Mouse (Mus musculus): Measurements from ENCODE around the gene Prkd2.

Gene Prkd2

GRCm38 (mm10) chr7:16842645-16843063 is at the start of gene Prkd2:
Prkd2 (plus strand) TSS chr7:16842902.
- DNase-seq, result peak; percentile 89 to 94

GRCm38 (mm10) chr7:16793010-16793725 is 49.5 kb upstream of the Prkd2 start:
- no peak for DNase-seq

GRCm38 (mm10) chr7:16794886-16795285 is 47.8 kb upstream of the Prkd2 start:
- DNase-seq, result no peak

DNA sequence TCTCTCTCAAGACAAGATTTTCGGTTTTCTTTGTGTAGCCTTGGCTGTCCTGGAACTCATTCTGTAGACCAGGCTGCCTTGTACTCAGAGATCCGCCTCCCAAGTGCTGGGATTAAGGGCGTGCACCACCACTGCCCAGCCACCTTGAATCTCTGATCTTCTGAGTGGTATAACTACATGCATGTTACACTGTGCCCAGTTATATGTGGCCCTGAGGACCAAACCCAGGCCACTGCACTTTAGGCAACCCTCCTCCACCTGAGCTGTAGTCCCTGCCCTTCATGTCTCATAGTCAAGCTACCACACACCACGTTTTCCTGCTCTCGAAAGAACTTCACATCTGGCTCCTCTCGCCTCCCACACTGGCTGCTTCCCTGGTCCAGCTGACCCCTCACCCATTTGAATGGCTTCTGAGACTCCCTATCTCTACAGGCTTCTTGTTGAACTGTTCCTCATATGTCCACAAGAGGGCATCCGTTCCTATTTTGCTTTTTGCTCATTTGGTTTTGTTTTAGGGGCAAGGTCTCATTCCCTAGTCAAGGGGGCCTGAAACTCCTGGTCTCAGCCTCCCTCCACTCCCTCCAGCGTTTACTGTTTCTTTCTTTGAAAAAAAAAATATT is 38.2 kb upstream of the Prkd2 start:
- no peak for DNase-seq

DNA sequence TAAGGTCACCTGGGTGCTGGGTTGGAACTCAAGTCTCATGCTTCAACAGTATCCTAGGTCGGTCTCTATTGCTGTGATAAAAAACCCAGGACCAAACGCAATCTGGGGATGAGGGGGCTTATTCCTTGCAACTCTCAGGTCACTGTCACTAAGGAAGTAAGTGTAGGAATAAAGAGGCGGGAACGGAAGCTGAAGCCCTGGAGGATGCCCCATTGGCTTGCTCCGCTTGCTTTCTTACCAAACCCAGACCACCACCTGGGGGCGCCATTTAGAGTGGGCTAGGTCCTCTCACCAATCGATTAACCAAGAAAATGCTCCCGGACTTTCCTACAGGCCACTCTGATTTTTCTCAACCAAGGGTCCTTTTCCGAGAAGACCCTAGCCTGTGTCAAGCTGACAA is 34.8 kb upstream of the Prkd2 start:
- DNase-seq, result peak in 1 of 2 experiments; percentile 45

GRCm38 (mm10) chr7:16808647-16809046 is 34.1 kb upstream of the Prkd2 start:
- DNase-seq, result no peak

DNA sequence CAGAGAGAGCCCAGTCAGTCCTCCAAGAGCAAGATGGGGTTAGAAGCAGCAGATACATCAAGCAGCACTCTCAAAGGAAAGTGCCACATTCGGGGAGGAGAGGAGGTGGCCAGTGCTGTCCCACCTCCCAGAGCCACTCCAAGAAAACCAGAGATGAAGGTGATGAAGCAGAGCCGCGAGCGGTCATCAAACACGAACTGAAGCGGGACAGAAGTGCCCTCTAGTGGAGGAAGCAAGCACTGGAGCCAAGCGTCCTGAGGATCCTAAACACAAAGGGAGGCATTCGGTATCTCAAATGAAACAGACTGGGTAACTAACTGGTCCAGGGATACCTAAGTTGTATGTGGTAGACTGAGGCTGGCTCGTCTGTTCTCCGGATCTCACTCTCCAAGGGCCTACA is 33.0 kb upstream of the Prkd2 start:
- DNase-seq, result peak; percentile 81 to 82

GRCm38 (mm10) chr7:16810399-16810919 is 32.2 kb upstream of the Prkd2 start:
- no peak for DNase-seq

GRCm38 (mm10) chr7:16810920-16811648 is 31.6 kb upstream of the Prkd2 start:
- peak; percentile 51 to 71 for DNase-seq

GRCm38 (mm10) chr7:16811649-16812070 is 31.0 kb upstream of the Prkd2 start:
- no peak for DNase-seq

DNA sequence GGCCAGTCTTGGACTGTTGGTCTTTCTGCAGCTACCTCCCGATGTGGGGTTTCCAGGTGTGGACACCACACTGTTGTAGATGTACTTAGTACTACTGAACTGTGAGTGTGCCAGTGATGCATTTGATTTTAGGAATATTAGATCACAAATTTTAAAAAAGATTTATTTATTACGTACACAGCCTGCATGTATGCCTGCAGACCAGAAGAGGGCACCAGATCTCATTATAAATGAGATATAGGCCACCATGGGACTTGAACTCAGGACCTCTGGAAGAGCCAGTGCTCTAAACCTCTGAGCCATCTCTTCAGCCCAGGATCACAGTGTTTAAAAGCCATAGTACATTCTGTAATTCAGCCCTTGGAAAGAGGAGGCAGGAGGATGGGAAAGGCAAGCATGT is 30.2 kb upstream of the Prkd2 start:
- no peak for DNase-seq

DNA sequence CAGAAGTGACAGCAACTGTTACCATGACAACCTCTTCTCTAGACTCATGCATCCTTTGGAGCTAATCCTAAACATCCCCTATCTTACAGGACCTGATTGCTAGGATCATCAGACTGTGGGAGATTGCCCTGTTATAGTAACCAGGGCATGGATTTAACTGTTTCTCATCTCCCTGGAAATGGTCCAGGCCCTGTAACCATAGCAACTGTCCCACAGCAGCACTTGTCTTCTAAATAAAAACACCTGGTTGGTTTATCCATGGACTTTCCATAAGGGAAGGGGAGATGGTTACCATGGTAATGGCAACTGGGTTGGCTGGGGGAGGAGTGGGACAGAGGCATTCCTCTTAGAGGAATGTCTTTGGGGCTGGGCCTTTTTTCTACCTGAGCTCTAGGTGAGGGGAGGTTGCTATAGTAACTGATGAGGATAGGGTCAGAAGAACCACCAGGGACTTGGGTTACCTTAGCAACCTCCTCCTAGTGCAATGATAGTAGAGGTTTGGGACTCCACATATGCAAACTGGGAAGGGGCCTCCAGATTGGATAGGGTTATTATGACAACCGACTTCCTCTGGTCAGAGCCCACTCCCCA is 27.3 kb upstream of the Prkd2 start, which contains the start of gene Strn4:
Strn4 (plus strand) TSS at position 539 of the 591 bp plus-strand sequence.
- peak; percentile 54 to 66 for DNase-seq

DNA sequence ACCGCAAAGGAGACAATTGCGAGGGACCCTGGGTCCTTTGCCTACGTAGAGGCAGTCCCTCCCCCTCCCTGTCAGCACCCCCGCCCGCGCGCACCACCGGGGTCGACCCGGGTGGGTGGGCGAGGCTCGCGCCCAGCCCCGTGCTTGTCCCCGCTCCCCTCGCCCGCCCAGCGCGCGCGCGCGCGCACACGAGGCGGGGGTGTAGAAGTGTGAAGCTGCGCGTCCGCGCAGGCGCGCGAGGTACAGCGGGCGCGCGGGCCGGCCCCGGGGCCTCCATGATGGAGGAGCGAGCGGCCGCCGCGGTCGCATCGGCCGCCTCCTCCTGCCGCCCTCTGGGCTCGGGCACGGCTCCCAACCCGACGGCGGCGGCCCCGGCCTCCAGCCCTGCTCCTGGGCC is 26.6 kb upstream of the Prkd2 start:
- DNase-seq, result peak; percentile 84 to 90

- DNase-seq, result peak; percentile 73 to 78
Measured at GRCm38 (mm10) chr7:16816475-16817122, 26.1 kb upstream of the Prkd2 start, which contains the start of gene Fkrp. Fkrp (minus strand) TSS chr7:16816732.

GRCm38 (mm10) chr7:16817693-16818092 is 25.0 kb upstream of the Prkd2 start:
- no peak for DNase-seq

DNA sequence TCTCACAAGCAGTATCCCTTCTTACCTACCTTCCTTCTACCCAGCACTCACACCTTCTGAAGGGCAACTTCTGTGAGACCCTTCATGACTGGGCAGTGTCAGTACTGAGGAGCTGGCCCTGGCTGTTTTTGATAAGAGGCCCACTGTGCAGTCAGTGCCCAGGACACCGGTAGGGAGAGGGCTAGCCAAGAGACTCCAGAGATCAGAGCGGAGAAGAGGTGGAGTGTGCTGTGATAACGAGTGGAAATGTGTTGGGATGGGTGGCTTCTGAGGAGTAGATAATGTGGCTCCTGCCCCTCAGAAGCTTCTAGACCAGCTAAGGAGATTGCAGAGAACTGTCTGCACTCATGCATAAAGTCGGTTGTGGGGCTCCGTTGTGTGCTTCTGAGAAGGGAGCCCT is 22.9 kb upstream of the Prkd2 start:
- no peak for DNase-seq

- no peak for DNase-seq
Measured at GRCm38 (mm10) chr7:16820271-16820763, 22.4 kb upstream of the Prkd2 start.

DNA sequence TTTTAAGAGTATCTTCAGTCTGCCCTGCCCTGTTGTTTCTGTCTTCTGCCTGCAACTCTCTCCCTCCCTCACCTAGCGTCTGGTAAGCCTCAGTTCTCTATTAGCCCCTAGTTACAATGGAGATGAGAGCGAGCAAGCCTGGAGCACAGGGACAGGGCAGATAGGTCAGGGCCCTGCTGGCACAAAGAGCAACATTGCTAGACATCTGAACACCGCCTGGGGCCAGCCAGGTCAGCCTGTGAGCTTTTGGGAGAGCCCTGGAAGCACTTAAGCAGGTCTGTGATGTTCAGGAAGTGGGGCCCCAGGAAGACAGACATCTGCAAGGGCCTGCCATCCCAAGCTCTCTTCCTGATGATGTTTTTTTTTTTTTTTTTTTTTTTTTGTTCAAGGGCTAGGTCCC is 21.6 kb upstream of the Prkd2 start:
- DNase-seq, result no peak

- peak in 1 of 2 experiments; percentile 51 for DNase-seq
Measured at GRCm38 (mm10) chr7:16821669-16822101, 21.0 kb upstream of the Prkd2 start.

DNA sequence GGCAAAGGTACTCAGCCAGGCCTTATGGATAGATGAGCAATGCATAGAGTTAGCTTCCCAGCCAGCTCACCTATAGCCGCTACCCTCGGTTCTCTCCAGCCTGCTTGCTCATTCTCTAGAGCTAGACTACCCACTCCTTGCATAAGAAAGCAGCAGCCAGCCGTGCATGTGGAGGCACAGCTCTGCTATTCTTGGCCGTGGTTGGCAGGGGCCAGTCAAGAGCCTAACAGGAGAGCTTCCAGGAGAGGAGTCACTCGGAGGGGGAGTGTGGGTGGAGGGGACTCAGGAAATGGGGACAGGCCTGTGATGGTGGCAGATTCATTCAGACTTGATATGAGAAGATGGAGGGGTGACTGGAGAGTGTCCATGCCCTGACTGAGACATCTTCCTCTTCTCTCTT is 19.0 kb upstream of the Prkd2 start:
- no peak for DNase-seq

DNA sequence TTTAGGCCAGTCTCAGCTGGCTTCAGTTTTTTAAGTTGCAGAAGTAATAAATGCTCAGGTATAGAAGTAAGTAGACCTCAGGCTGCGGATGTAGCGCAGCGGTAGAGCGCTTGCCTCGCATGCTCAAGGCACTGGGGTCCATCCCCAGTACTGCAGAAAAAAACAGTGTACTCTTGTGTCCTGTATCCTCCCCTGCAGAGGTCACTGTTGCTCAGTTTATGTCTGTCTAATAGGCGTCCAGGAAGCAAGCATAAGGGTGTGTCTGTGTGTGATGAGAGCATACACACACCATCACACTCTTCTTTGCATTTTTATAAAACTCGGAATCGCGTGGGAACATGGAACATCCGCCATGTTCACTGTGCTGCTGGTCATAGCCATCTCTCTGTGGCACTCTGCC is 16.9 kb upstream of the Prkd2 start:
- peak; percentile 40 to 43 for DNase-seq

- DNase-seq, result no peak
Measured at GRCm38 (mm10) chr7:16826571-16826970, 16.1 kb upstream of the Prkd2 start.

All from cerebellum, postnatal 14 days (tissue).